ENCODE assay signal across 17 mouse cellular contexts in genomic region chrX:42364137-42364536, GRCm38 (mm10).
"Had no signal": no experiment of that assay in that cellular context is flagged by ENCODE, and none has a peak within 500 bp of the region (broad histone marks: within the 10 kb centered on the region; RNA-seq: fewer than 3 reads in every experiment).

No protein-coding gene starts in this region.

- H3K27ac ChIP-seq: kidney, postnatal 0 days; layer of hippocampus, adult 2 months; limb, embryonic 13.5 days; liver, embryonic 14.5 days; neural tube, embryonic 13.5 days; stomach, embryonic 15.5 days had no signal

- ATAC-seq: lung, postnatal 0 days had no signal

- DNase-seq: kidney, adult 9 months; kidney, postnatal 36 days; lung, adult 2 months; lung, postnatal 36 days; midbrain, embryonic 14.5 days; retina, postnatal 1 day; right cerebral cortex, postnatal 4 days; thymus, adult 2 months; thymus, postnatal 4 days had no signal

- H3K9ac ChIP-seq: limb, embryonic 13.5 days; liver, embryonic 14.5 days; neural tube, embryonic 13.5 days; stomach, embryonic 15.5 days had no signal

- H3K27me3 ChIP-seq: limb, embryonic 13.5 days; neural tube, embryonic 13.5 days; stomach, embryonic 15.5 days had no signal

- H3K4me2 ChIP-seq: limb, embryonic 13.5 days; neural tube, embryonic 13.5 days; stomach, embryonic 15.5 days had no signal

- H3K36me3 ChIP-seq: limb, embryonic 13.5 days; neural tube, embryonic 13.5 days; stomach, embryonic 15.5 days had no signal

- H3K4me1 ChIP-seq: limb, embryonic 13.5 days; neural tube, embryonic 13.5 days; stomach, embryonic 15.5 days had no signal

- H3K9me3 ChIP-seq: limb, embryonic 13.5 days; neural tube, embryonic 13.5 days; stomach, embryonic 15.5 days had no signal

- H3K4me3 ChIP-seq: layer of hippocampus, adult 2 months; limb, embryonic 13.5 days; myocyte; neural tube, embryonic 13.5 days; stomach, embryonic 15.5 days had no signal
